Mouse (Mus musculus): ENCODE data around the gene Gbp8. TPM values are rescaled to one million over a fixed set of nuclear protein-coding genes. Genes with fewer than 3 reads are reported as not detected.
A peak's percentile ranks its signal among the peaks of the same experiment; 100 is the strongest.
"Not testable (repeated sequence)": the region's sequence is repeated elsewhere in the genome, so short reads cannot be mapped to it uniquely, and the experiment has no call there.

The Gbp8 gene
- polyA plus RNA-seq, 1 experiment from 2014 or later, result 0.49 TPM

GRCm38 (mm10) chr5:105055279-105055678, 84.1 kb downstream of the Gbp8 start:
- ATAC-seq (no peak), DNase-seq (ENCODE audit: low read depth, low spot score) (no peak)
- no peak for TF ChIP-seq CTCF (IDR thresholded peaks at IDR 0.05)
- in situ Hi-C loops (cut with MboI; ENCODE audit: low pct_unique_long_range_greater_than_20kb), result no loop called here
- ChIA-PET CTCF (no interaction called here), POLR2A (no interaction called here)
- H3K27me3 ChIP-seq, result no peaks in the 10 kb centered on the region

GRCm38 (mm10) chr5:105053471-105054169, 85.7 kb downstream of the Gbp8 start:
- POLR2A ChIA-PET; CTCF ChIA-PET; DNase-seq (ENCODE audit: low read depth, low spot score); ATAC-seq; H3K27me3 ChIP-seq; in situ Hi-C loops (cut with MboI; ENCODE audit: low pct_unique_long_range_greater_than_20kb): not testable (repeated sequence)

GRCm38 (mm10) chr5:105032362-105032761, 107.0 kb downstream of the Gbp8 start:
- H3K27me3 ChIP-seq, result no peaks in the 10 kb centered on the region
- TF ChIP-seq CTCF (IDR thresholded peaks at IDR 0.05), result no peak
- ChIA-PET POLR2A (no interaction called here), CTCF (no interaction called here)
- in situ Hi-C loops (cut with MboI; ENCODE audit: low pct_unique_long_range_greater_than_20kb), result no loop called here
- peak; percentile 24 for DNase-seq (ENCODE audit: low read depth, low spot score)
- peak; percentile 54 for ATAC-seq

- ChIA-PET POLR2A (no interaction called here), CTCF (no interaction called here)
- in situ Hi-C loops (cut with MboI; ENCODE audit: low pct_unique_long_range_greater_than_20kb), result loop anchor here (25.0 kb wide), 1 partner anchor 300 kb away; no protein-coding TSS in a partner anchor
- no peaks in the 10 kb centered on the region for H3K27me3 ChIP-seq
- ATAC-seq, result no peak
- no peak for DNase-seq (ENCODE audit: low read depth, low spot score)
- TF ChIP-seq CTCF (IDR thresholded peaks at IDR 0.05), result no peak
Observed at GRCm38 (mm10) chr5:105012551-105012950, 126.8 kb downstream of the Gbp8 start.

GRCm38 (mm10) chr5:105011570-105011969, 127.8 kb downstream of the Gbp8 start:
- CTCF ChIA-PET, result no interaction called here
- ATAC-seq, result no peak
- no peak for DNase-seq (ENCODE audit: low read depth, low spot score)

GRCm38 (mm10) chr5:105010376-105010775, 129.0 kb downstream of the Gbp8 start:
- H3K27me3 ChIP-seq, result no peaks in the 10 kb centered on the region
- ATAC-seq (no peak), DNase-seq (ENCODE audit: low read depth, low spot score) (no peak)
- no peak for TF ChIP-seq CTCF (IDR thresholded peaks at IDR 0.05)
- CTCF ChIA-PET, result no interaction called here
- POLR2A ChIA-PET, result no interaction called here
- in situ Hi-C loops (cut with MboI; ENCODE audit: low pct_unique_long_range_greater_than_20kb), result loop anchor here (25.0 kb wide), 1 partner anchor 302 kb away; no protein-coding TSS in a partner anchor

More at GRCm38 (mm10) chr5:105011570-105011969, 127.8 kb downstream of the Gbp8 start:
- no peaks in the 10 kb centered on the region for H3K27me3 ChIP-seq
- no peak for TF ChIP-seq CTCF (IDR thresholded peaks at IDR 0.05)
- in situ Hi-C loops (cut with MboI; ENCODE audit: low pct_unique_long_range_greater_than_20kb), result loop anchor here (25.0 kb wide), 1 partner anchor 301 kb away; no protein-coding TSS in a partner anchor
- POLR2A ChIA-PET, result no interaction called here

- POLR2A ChIA-PET, result no interaction called here
- CTCF ChIA-PET, result no interaction called here
- no peak for TF ChIP-seq CTCF (IDR thresholded peaks at IDR 0.05)
- ATAC-seq, result no peak
- H3K27me3 ChIP-seq, result no peaks in the 10 kb centered on the region
- in situ Hi-C loops (cut with MboI; ENCODE audit: low pct_unique_long_range_greater_than_20kb), result no loop called here
- no peak for DNase-seq (ENCODE audit: low read depth, low spot score)
Observed at GRCm38 (mm10) chr5:104989411-104989810, 149.9 kb downstream of the Gbp8 start.

GRCm38 (mm10) chr5:104988000-104988399, 151.3 kb downstream of the Gbp8 start:
- in situ Hi-C loops (cut with MboI; ENCODE audit: low pct_unique_long_range_greater_than_20kb), result no loop called here
- POLR2A ChIA-PET, result no interaction called here
- CTCF ChIA-PET, result interaction anchor here (1.1 kb wide), 1 partner anchor 119 kb away, joined by 3 read pairs; no protein-coding TSS in a partner anchor
- TF ChIP-seq CTCF (IDR thresholded peaks at IDR 0.05), result no peak
- H3K27me3 ChIP-seq, result no peaks in the 10 kb centered on the region
- ATAC-seq, result no peak
- no peak for DNase-seq (ENCODE audit: low read depth, low spot score)

- peak; percentile 51 for TF ChIP-seq CTCF (IDR thresholded peaks at IDR 0.05)
- H3K27me3 ChIP-seq, result no peaks in the 10 kb centered on the region
- in situ Hi-C loops (cut with MboI; ENCODE audit: low pct_unique_long_range_greater_than_20kb), result no loop called here
- CTCF ChIA-PET, result interaction anchor here (1.2 kb wide), 2 partner anchors 11 to 29 kb away, joined by 3 read pairs; no protein-coding TSS in a partner anchor
- ATAC-seq (no peak), DNase-seq (ENCODE audit: low read depth, low spot score) (no peak)
- POLR2A ChIA-PET, result no interaction called here
Observed at GRCm38 (mm10) chr5:104986706-104987105, 152.6 kb downstream of the Gbp8 start.

GRCm38 (mm10) chr5:104982535-104982934, 156.8 kb downstream of the Gbp8 start, which contains the start of gene Abcg3:
Gene Abcg3 (minus strand): TSS chr5:104982718.
- H3K27me3 ChIP-seq, result no peaks in the 10 kb centered on the region
- in situ Hi-C loops (cut with MboI; ENCODE audit: low pct_unique_long_range_greater_than_20kb), result no loop called here
- ChIA-PET POLR2A (no interaction called here), CTCF (no interaction called here)
- DNase-seq (ENCODE audit: low read depth, low spot score), result no peak
- ATAC-seq, result no peak
- no peak for TF ChIP-seq CTCF (IDR thresholded peaks at IDR 0.05)

- in situ Hi-C loops (cut with MboI; ENCODE audit: low pct_unique_long_range_greater_than_20kb), result no loop called here
- H3K27me3 ChIP-seq, result no peaks in the 10 kb centered on the region
- DNase-seq (ENCODE audit: low read depth, low spot score) (no peak), ATAC-seq (no peak)
- ChIA-PET POLR2A (no interaction called here), CTCF (no interaction called here)
- TF ChIP-seq CTCF (IDR thresholded peaks at IDR 0.05), result no peak
Observed at GRCm38 (mm10) chr5:104979040-104979513, 160.3 kb downstream of the Gbp8 start.

Other genes starting within 250 kb of the Gbp8 start
- not detected for gene Abcg3, start 156.8 kb downstream of the Gbp8 start, polyA plus RNA-seq (2021)
- 2.6 TPM for gene Gbp9, start within 50 bp of the Gbp8 start, polyA plus RNA-seq (2021)
- gene Gbp4, start within 50 bp of the Gbp8 start, polyA plus RNA-seq (2021), result 0.64 TPM
- 0.14 TPM for gene Gbp10, start 100.0 kb upstream of the Gbp8 start, polyA plus RNA-seq (2021)
- gene Gm43302, start 154.2 kb upstream of the Gbp8 start, polyA plus RNA-seq (2021), result 0.40 TPM
- 0.60 TPM for gene Gbp6, start 154.2 kb upstream of the Gbp8 start, polyA plus RNA-seq (2021)

All from Patski (cell line).